Mouse (Mus musculus): ENCODE data around the gene Gm28043. TPM values are rescaled to one million over a fixed set of nuclear protein-coding genes. Genes with fewer than 3 reads are reported as not detected.

Gm28043 gene
- polyA plus RNA-seq, 1 experiment from 2014 or later, result 2.2 TPM

DNA sequence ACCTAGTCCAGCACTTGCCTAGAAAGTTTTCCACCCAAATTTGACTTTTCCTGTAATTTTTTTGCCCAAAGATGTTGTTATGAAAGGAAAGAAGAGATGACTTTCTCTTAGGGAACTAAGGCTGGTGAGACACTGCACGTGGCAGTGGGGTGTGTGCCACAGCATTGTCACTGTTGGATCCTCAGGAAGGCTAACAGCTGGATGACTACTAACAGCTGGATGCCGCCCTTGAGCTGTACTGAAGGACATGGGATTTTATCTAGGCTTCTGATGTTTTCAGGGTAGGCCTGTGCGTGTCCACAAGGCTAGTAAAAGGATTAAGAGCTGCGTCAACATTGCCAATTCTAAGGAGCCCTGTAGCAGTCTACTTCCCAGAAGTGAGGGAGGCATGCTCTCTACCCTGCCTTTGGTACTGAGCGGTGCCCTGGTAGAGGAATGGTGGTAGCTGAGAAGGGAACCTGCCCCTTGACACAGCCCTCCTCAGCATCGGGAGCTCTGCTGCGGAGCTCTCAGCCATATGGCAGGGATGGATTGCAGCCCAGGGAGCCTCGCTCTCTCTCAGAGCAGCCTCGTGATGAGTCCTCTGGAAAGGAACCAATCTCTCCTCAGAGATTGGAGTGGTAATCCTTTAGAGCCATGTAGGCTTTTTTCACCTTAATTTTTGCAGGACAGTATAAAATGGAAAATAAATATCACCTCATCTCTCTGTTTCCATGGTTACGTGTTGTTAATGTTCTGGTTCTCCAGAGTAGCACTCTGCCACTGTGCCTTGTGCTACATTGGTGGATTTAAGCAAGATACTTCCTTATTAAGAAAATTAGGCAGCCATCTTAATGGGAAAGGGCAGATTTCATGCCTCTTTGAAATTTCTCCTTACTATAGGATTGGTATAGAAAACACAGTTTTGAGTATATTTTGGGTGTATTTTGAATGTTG lies 53.6 kb downstream of the Gm28043 start:
- no peak overlapping the region for H3K9ac ChIP-seq
- 58% methylated on average over 10 of the region's 10 CpGs for WGBS

GRCm38 (mm10) chr17:29669030-29669429 lies 54.4 kb downstream of the Gm28043 start:
- H3K27ac ChIP-seq, result no peak overlapping the region
- 88% methylated on average over 4 of the region's 4 CpGs for WGBS

More for the DNA sequence above, 53.6 kb downstream of the Gm28043 start:
- H3K36me3 ChIP-seq (replicated peaks), result peaks cover under 1% of the 10 kb centered on the region; the same call in 1 of the 2 replicates
- no peaks in the 10 kb centered on the region for H3K9me3 ChIP-seq
- H3K4me3 ChIP-seq, result no peak overlapping the region
- peak overlapping the region; percentile 74 for H3K27ac ChIP-seq
- H3K4me1 ChIP-seq, result peaks cover 10% of the 10 kb centered on the region
- H3K4me2 ChIP-seq, result no peak overlapping the region
- ATAC-seq (replicated peaks), result peak; percentile 56; the same call in 1 of the 2 replicates
- no peaks in the 10 kb centered on the region for H3K27me3 ChIP-seq (replicated peaks)

DNA sequence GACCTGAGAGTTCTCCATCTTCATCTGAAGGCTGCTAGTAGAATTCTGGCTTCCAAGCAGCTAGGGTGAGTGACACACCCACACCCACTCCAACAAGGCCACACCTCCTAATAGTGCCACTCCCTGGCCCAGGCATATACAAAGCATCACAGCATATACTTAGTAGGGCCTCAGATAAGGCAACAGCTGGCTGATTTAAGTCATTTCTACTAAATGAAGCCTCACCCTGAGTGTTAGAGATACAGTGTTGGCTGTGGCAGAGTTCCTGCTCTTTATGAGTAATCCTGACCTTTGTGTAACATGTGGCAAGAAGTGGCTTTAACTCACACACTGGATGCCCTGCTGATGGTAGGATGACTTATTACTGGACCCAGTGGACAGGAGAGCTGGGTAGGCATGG lies 55.3 kb downstream of the Gm28043 start:
- H3K9ac ChIP-seq, result no peak overlapping the region
- H3K4me2 ChIP-seq, result no peak overlapping the region
- peaks cover 14% of the 10 kb centered on the region; the same call in 1 of the 2 replicates for H3K36me3 ChIP-seq (replicated peaks)
- ATAC-seq (replicated peaks), result no peak
- H3K9me3 ChIP-seq, result no peaks in the 10 kb centered on the region
- no peak overlapping the region for H3K27ac ChIP-seq
- H3K27me3 ChIP-seq (replicated peaks), result no peaks in the 10 kb centered on the region
- peaks cover 10% of the 10 kb centered on the region for H3K4me1 ChIP-seq
- no peak overlapping the region for H3K4me3 ChIP-seq

More at GRCm38 (mm10) chr17:29669030-29669429, 54.4 kb downstream of the Gm28043 start:
- no peaks in the 10 kb centered on the region for H3K27me3 ChIP-seq (replicated peaks)
- H3K9me3 ChIP-seq, result no peaks in the 10 kb centered on the region
- H3K36me3 ChIP-seq (replicated peaks), result peaks cover 7% of the 10 kb centered on the region; the same call in 1 of the 2 replicates
- no peak for ATAC-seq (replicated peaks)
- no peak overlapping the region for H3K4me3 ChIP-seq
- H3K4me1 ChIP-seq, result peaks cover 10% of the 10 kb centered on the region
- no peak overlapping the region for H3K9ac ChIP-seq
- no peak overlapping the region for H3K4me2 ChIP-seq

- ATAC-seq (replicated peaks), result no peak
- peaks cover 19% of the 10 kb centered on the region; the same call in 1 of the 2 replicates for H3K36me3 ChIP-seq (replicated peaks)
- H3K27ac ChIP-seq, result no peak overlapping the region
- no peaks in the 10 kb centered on the region for H3K27me3 ChIP-seq (replicated peaks)
- WGBS, result 91% methylated on average over 2 of the region's 2 CpGs
- no peak overlapping the region for H3K4me2 ChIP-seq
- no peak overlapping the region for H3K4me3 ChIP-seq
- no peaks in the 10 kb centered on the region for H3K9me3 ChIP-seq
- no peak overlapping the region for H3K9ac ChIP-seq
- H3K4me1 ChIP-seq, result peaks cover 10% of the 10 kb centered on the region
These were observed 56.3 kb downstream of the Gm28043 start for GRCm38 (mm10) chr17:29671021-29671420.

- H3K4me1 ChIP-seq, result peaks cover 6% of the 10 kb centered on the region
- H3K36me3 ChIP-seq (replicated peaks), result peaks cover 32% of the 10 kb centered on the region
- H3K9me3 ChIP-seq, result no peaks in the 10 kb centered on the region
- 90% methylated on average over 4 of the region's 4 CpGs for WGBS
- H3K27me3 ChIP-seq (replicated peaks), result no peaks in the 10 kb centered on the region
- ATAC-seq (replicated peaks), result no peak
- H3K4me2 ChIP-seq, result no peak overlapping the region
- H3K9ac ChIP-seq, result no peak overlapping the region
- H3K4me3 ChIP-seq, result no peak overlapping the region
- H3K27ac ChIP-seq, result no peak overlapping the region
These were observed 58.6 kb downstream of the Gm28043 start for GRCm38 (mm10) chr17:29673325-29673724.

DNA sequence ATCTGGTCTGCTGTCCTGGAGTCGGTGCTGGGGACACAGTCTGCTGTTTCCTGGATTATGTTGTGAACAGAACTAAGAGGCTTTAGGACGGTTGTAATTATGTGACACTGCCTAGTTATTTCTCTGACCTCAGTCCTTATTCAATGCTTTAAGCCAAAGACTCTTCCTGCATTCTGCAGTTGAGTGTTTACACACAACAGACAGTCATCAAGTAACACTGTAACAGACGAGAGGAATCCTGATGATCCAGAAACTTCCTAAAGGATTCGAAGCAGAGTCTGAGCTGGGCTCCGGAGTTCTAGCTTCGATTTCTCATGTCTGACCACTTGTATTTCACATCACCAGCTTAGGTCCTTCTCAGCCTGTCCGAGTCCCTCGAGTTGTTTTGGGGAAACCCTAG lies 63.9 kb downstream of the Gm28043 start:
- H3K4me2 ChIP-seq, result no peak overlapping the region
- no peak overlapping the region for H3K27ac ChIP-seq
- ATAC-seq (replicated peaks), result no peak
- peaks cover 14% of the 10 kb centered on the region for H3K4me1 ChIP-seq
- no peak overlapping the region for H3K4me3 ChIP-seq
- H3K27me3 ChIP-seq (replicated peaks), result no peaks in the 10 kb centered on the region
- WGBS, result 85% methylated on average over 8 of the region's 8 CpGs
- no peak overlapping the region for H3K9ac ChIP-seq
- no peaks in the 10 kb centered on the region for H3K9me3 ChIP-seq
- peaks cover 45% of the 10 kb centered on the region for H3K36me3 ChIP-seq (replicated peaks)

DNA sequence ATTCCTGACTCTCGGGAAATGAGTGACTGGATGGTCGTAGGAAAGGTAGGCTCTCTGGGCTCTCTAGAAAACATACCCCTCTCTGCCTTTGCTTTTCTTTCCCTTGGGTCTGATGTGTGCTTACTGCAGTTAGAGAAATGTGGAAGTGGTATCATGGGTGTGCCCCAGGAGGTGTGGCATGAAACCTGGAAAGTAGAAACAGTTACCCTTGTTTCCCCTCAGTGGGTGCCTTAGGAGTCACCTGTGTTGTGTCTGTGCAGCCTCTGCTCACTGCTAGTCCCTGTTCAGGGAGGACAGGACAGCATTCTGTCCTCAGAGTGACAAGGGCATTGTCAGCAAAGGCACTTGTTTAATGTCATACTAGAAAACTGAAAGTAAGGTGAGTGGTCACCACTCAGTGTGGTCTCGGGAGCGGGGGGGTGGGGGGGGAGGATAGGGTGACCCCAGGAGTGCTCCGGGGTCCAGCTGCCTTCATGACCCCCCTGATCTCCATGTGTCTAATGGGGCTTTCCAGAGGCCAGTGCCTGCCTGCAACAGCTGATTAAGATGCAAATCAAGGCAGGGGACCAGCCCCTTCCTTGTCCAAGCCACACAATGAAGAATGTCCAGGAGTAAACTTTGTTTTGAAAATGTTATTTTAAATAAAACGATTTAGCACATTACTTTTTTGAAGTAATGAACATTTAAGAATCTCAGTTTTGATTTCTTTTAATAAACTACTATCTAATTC lies 64.5 kb downstream of the Gm28043 start:
- Histone ChIP-seq H3K27me3 (replicated peaks) (no peaks in the 10 kb centered on the region), H3K4me3 (no peak overlapping the region), H3K9ac (no peak overlapping the region), H3K4me1 (peaks cover 14% of the 10 kb centered on the region), H3K36me3 (replicated peaks) (peaks cover 38% of the 10 kb centered on the region), H3K27ac (no peak overlapping the region), H3K4me2 (no peak overlapping the region), H3K9me3 (no peaks in the 10 kb centered on the region)
- ATAC-seq (replicated peaks), result no peak
- WGBS, result 77% methylated on average over 6 of the region's 6 CpGs

- no peak for ATAC-seq (replicated peaks)
- WGBS, result 63% methylated on average over 2 of the region's 2 CpGs
- peaks cover 33% of the 10 kb centered on the region for H3K36me3 ChIP-seq (replicated peaks)
- no peak overlapping the region for H3K4me2 ChIP-seq
- H3K27me3 ChIP-seq (replicated peaks), result no peaks in the 10 kb centered on the region
- peaks cover 14% of the 10 kb centered on the region for H3K4me1 ChIP-seq
- H3K4me3 ChIP-seq, result no peak overlapping the region
- H3K9me3 ChIP-seq, result no peaks in the 10 kb centered on the region
- 0 out of 2 replicates have a peak overlapping the region, but pooled peaks have one; percentile 34 for H3K27ac ChIP-seq
- H3K9ac ChIP-seq, result no peak overlapping the region
These were observed 65.5 kb downstream of the Gm28043 start for GRCm38 (mm10) chr17:29680174-29680573.

- WGBS, result 97% methylated on average over 2 of the region's 2 CpGs
- Histone ChIP-seq H3K36me3 (replicated peaks) (peaks cover 33% of the 10 kb centered on the region), H3K27ac (no peak overlapping the region)
These were observed 66.2 kb downstream of the Gm28043 start for GRCm38 (mm10) chr17:29680921-29681320.

DNA sequence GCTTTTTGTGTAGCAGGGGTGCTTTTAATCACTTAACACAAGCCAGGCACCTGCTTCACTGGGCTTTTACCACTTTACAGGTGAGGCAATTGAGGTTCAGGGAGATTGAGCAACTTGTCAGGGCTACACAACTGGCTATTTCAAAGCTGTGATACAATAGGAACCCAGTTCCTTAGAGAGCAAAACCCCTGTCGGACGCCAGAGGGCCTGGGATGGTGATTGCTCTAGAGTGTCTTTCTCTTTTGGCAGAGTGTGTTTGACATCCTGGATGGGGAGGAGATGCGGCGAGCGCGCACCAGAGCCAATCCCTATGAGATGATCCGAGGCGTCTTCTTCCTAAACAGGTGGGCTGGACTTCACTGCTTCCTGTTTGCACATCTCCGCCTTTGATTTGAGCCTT lies 67.0 kb downstream of the Gm28043 start:
- no peaks in the 10 kb centered on the region for H3K27me3 ChIP-seq (replicated peaks)
- no peak overlapping the region for H3K4me3 ChIP-seq
- peaks cover 29% of the 10 kb centered on the region for H3K36me3 ChIP-seq (replicated peaks)

More at GRCm38 (mm10) chr17:29680921-29681320, 66.2 kb downstream of the Gm28043 start:
- H3K4me1 ChIP-seq, result peaks cover 14% of the 10 kb centered on the region
- H3K9ac ChIP-seq, result no peak overlapping the region
- no peaks in the 10 kb centered on the region for H3K9me3 ChIP-seq
- H3K27me3 ChIP-seq (replicated peaks), result no peaks in the 10 kb centered on the region
- no peak overlapping the region for H3K4me3 ChIP-seq
- no peak overlapping the region for H3K4me2 ChIP-seq
- no peak for ATAC-seq (replicated peaks)

GRCm38 (mm10) chr17:29682261-29682660 lies 67.6 kb downstream of the Gm28043 start:
- Histone ChIP-seq H3K9ac (no peak overlapping the region), H3K36me3 (replicated peaks) (peaks cover 23% of the 10 kb centered on the region)
- ATAC-seq (replicated peaks), result no peak

More for the DNA sequence above, 67.0 kb downstream of the Gm28043 start:
- no peak overlapping the region for H3K27ac ChIP-seq
- no peak overlapping the region for H3K4me2 ChIP-seq
- 91% methylated on average over 9 of the region's 9 CpGs for WGBS
- H3K9ac ChIP-seq, result no peak overlapping the region
- H3K9me3 ChIP-seq, result no peaks in the 10 kb centered on the region
- peaks cover 14% of the 10 kb centered on the region for H3K4me1 ChIP-seq
- no peak for ATAC-seq (replicated peaks)

GRCm38 (mm10) chr17:29683127-29683526 lies 68.5 kb downstream of the Gm28043 start:
- no peak for ATAC-seq (replicated peaks)
- no peak overlapping the region for H3K9ac ChIP-seq
- H3K36me3 ChIP-seq (replicated peaks), result peaks cover 23% of the 10 kb centered on the region
- H3K4me2 ChIP-seq, result no peak overlapping the region
- no peak overlapping the region for H3K27ac ChIP-seq
- H3K9me3 ChIP-seq, result no peaks in the 10 kb centered on the region
- no peaks in the 10 kb centered on the region for H3K27me3 ChIP-seq (replicated peaks)
- H3K4me3 ChIP-seq, result no peak overlapping the region
- WGBS, result 69% methylated on average over 2 of the region's 2 CpGs
- peaks cover 14% of the 10 kb centered on the region for H3K4me1 ChIP-seq

More at GRCm38 (mm10) chr17:29682261-29682660, 67.6 kb downstream of the Gm28043 start:
- Histone ChIP-seq H3K9me3 (no peaks in the 10 kb centered on the region), H3K4me3 (no peak overlapping the region), H3K4me1 (peaks cover 14% of the 10 kb centered on the region), H3K27ac (no peak overlapping the region), H3K4me2 (no peak overlapping the region), H3K27me3 (replicated peaks) (no peaks in the 10 kb centered on the region)
- WGBS, result 80% methylated on average over 7 of the region's 7 CpGs

Measured in midbrain, embryonic 15.5 days (tissue).